Mouse (Mus musculus): Measurements from ENCODE around the gene Med25. TPM values are rescaled to one million over a fixed set of nuclear protein-coding genes. Genes with fewer than 3 reads are reported as not detected.
A peak's percentile ranks its signal among the peaks of the same experiment; 100 is the strongest.

The Med25 gene
- polyA plus RNA-seq, 1 experiment from 2014 or later, result 61.0 TPM

DNA sequence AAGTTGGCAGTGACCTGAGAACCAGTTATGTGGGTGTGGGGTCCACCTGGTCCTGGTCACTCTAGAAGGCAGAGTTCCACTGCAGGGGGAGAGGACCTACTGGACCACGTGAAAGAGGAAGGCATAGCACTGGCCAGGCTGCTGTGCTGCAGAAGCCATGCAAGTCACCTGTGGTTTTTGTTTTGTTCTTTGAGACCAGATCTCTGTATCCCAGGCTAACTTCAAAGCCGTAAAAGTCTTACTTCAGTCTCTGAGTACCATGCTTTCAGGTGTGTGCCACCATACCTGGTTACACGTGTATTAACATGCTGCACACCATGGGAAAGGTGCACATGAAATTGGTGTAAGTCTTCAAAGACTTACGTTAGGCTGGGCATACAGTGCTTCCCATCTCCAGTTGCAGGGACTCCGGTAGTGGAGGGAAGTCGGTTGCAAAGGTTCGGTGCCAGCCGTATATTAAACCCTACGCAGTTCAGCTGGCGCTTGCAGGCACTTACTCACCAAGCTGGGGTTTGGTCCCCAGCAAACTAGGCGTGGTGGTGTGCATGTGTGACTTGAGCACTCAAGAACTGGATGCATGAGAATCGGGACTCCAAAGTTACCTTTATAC is 40.8 kb downstream of the Med25 start:
- Histone ChIP-seq H3K9me3 (replicated peaks) (no peaks in the 10 kb centered on the region), H3K4me1 (peaks cover 73% of the 10 kb centered on the region), H3K27ac (peak overlapping the region; percentile 94), H3K9ac (peak overlapping the region; percentile 89), H3K4me2 (peak overlapping the region; percentile 95), H3K36me3 (peaks cover 27% of the 10 kb centered on the region), H3K27me3 (replicated peaks) (no peaks in the 10 kb centered on the region), H3K4me3 (peak overlapping the region; percentile 84; the same call in 1 of the 2 replicates)
- WGBS (ENCODE audit: insufficient replicate concordance), result 82% methylated on average over 12 of the region's 12 CpGs
- no peak for ATAC-seq

GRCm38 (mm10) chr7:44850789-44851624 is 41.5 kb downstream of the Med25 start:
- Histone ChIP-seq H3K27ac (peak overlapping the region; percentile 94), H3K9me3 (replicated peaks) (no peaks in the 10 kb centered on the region), H3K9ac (peak overlapping the region; percentile 89), H3K4me3 (peak overlapping the region; percentile 84), H3K4me2 (peak overlapping the region; percentile 95), H3K36me3 (peaks cover 34% of the 10 kb centered on the region), H3K27me3 (replicated peaks) (no peaks in the 10 kb centered on the region), H3K4me1 (peaks cover 65% of the 10 kb centered on the region)
- 57% methylated on average over 8 of the region's 8 CpGs for WGBS (ENCODE audit: insufficient replicate concordance)
- ATAC-seq, result no peak

GRCm38 (mm10) chr7:44850146-44850545 is 42.4 kb downstream of the Med25 start:
- H3K36me3 ChIP-seq, result peaks cover 42% of the 10 kb centered on the region
- WGBS (ENCODE audit: insufficient replicate concordance), result 0% methylated on average over 33 of the region's 33 CpGs
- H3K9ac ChIP-seq, result peak overlapping the region; percentile 89
- no peaks in the 10 kb centered on the region for H3K9me3 ChIP-seq (replicated peaks)
- H3K27me3 ChIP-seq (replicated peaks), result no peaks in the 10 kb centered on the region
- peak; percentile 52 for ATAC-seq
- H3K4me2 ChIP-seq, result peak overlapping the region; percentile 95
- H3K27ac ChIP-seq, result peak overlapping the region; percentile 94
- peaks cover 57% of the 10 kb centered on the region for H3K4me1 ChIP-seq
- H3K4me3 ChIP-seq, result peak overlapping the region; percentile 84

DNA sequence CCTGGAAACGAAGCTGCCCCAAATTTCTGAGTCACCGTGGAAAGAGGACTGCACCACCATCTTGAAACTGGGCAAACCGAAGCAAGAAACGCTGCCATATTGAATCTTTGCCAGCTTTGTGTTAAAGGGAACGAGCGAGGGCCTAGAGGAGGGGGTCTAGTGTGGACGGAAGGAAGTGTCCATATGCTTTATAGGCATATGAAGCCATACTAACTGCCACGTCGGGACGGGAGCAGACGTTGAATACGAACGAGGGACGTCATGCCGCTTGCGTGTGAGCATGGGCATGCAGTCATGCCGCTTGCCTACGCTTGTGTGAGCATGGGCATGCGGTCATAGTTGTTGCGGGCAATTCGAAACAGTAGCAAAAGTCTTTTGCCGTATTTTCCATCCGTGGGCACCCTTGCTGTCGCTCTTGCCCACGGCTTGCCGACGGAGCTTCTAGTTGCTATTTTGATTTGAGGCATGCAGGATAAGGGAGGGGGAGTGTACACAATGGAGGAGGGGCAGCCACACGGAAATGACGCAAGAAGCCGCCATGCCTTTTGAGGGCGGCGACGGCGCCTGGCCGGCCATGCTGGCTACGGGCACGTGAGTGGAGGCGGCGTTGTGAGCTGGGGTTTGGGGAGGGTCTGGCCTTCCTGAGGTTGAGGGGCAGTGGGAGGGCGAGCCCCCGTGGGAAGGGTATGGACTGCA is 42.9 kb downstream of the Med25 start:
- H3K4me1 ChIP-seq, result peaks cover 51% of the 10 kb centered on the region
- ATAC-seq, result peak; percentile 59
- peaks cover 48% of the 10 kb centered on the region for H3K36me3 ChIP-seq
- WGBS (ENCODE audit: insufficient replicate concordance), result under 1% methylated on average over 41 of the region's 41 CpGs
- peak overlapping the region; percentile 94 for H3K27ac ChIP-seq
- H3K9me3 ChIP-seq (replicated peaks), result no peaks in the 10 kb centered on the region
- H3K4me2 ChIP-seq, result peak overlapping the region; percentile 95
- H3K4me3 ChIP-seq, result peak overlapping the region; percentile 84
- no peaks in the 10 kb centered on the region for H3K27me3 ChIP-seq (replicated peaks)
- H3K9ac ChIP-seq, result peak overlapping the region; percentile 89

- WGBS (ENCODE audit: insufficient replicate concordance), result under 1% methylated on average over 54 of the region's 54 CpGs
- H3K36me3 ChIP-seq, result peaks cover 55% of the 10 kb centered on the region
- peak within 1 kb of the TSS; percentile 95 for H3K4me2 ChIP-seq
- no peaks in the 10 kb centered on the region for H3K9me3 ChIP-seq (replicated peaks)
- no peaks in the 10 kb centered on the region for H3K27me3 ChIP-seq (replicated peaks)
- peak within 1 kb of the TSS; percentile 89 for H3K9ac ChIP-seq
- peak within 1 kb of the TSS; percentile 94 for H3K27ac ChIP-seq
- peak; percentile 81 for ATAC-seq
- H3K4me3 ChIP-seq, result peak within 1 kb of the TSS; percentile 84
- H3K4me1 ChIP-seq, result peaks cover 50% of the 10 kb centered on the region
These were observed 43.7 kb downstream of the Med25 start, which contains the start of the genes Akt1s1 and Tbc1d17 for GRCm38 (mm10) chr7:44848561-44849415. Akt1s1 (plus strand) TSS chr7:44848991. Tbc1d17 (minus strand) TSS chr7:44849079.

GRCm38 (mm10) chr7:44847772-44848171 is 44.7 kb downstream of the Med25 start:
- ATAC-seq, result no peak
- Histone ChIP-seq H3K27me3 (replicated peaks) (no peaks in the 10 kb centered on the region), H3K9ac (peak overlapping the region; percentile 89), H3K9me3 (replicated peaks) (no peaks in the 10 kb centered on the region), H3K4me1 (peaks cover 50% of the 10 kb centered on the region), H3K4me2 (peak overlapping the region; percentile 95), H3K27ac (peak overlapping the region; percentile 94), H3K36me3 (peaks cover 60% of the 10 kb centered on the region), H3K4me3 (peak overlapping the region; percentile 84)
- WGBS (ENCODE audit: insufficient replicate concordance), result 67% methylated on average over 5 of the region's 5 CpGs

- Histone ChIP-seq H3K9me3 (replicated peaks) (no peaks in the 10 kb centered on the region), H3K9ac (peak overlapping the region; percentile 12; the same call in 1 of the 2 replicates), H3K4me2 (no peak overlapping the region), H3K36me3 (peaks cover 60% of the 10 kb centered on the region), H3K4me3 (no peak overlapping the region), H3K4me1 (peaks cover 44% of the 10 kb centered on the region), H3K27me3 (replicated peaks) (0 out of 2 replicates have a peak, but pooled peaks cover 3% of the 10 kb centered on the region), H3K27ac (no peak overlapping the region)
- ATAC-seq, result no peak
- 84% methylated on average over 7 of the region's 7 CpGs for WGBS (ENCODE audit: insufficient replicate concordance)
These were observed 45.7 kb downstream of the Med25 start for GRCm38 (mm10) chr7:44846804-44847203.

GRCm38 (mm10) chr7:44845006-44845405 is 47.5 kb downstream of the Med25 start:
- H3K27me3 ChIP-seq (replicated peaks), result peaks cover 18% of the 10 kb centered on the region
- H3K9ac ChIP-seq, result no peak overlapping the region
- H3K27ac ChIP-seq, result no peak overlapping the region
- H3K36me3 ChIP-seq, result peaks cover 68% of the 10 kb centered on the region
- no peak overlapping the region for H3K4me3 ChIP-seq
- no peak overlapping the region for H3K4me2 ChIP-seq
- H3K9me3 ChIP-seq (replicated peaks), result no peaks in the 10 kb centered on the region
- ATAC-seq, result no peak
- H3K4me1 ChIP-seq, result peaks cover 39% of the 10 kb centered on the region
- WGBS (ENCODE audit: insufficient replicate concordance), result 87% methylated on average over 10 of the region's 10 CpGs

DNA sequence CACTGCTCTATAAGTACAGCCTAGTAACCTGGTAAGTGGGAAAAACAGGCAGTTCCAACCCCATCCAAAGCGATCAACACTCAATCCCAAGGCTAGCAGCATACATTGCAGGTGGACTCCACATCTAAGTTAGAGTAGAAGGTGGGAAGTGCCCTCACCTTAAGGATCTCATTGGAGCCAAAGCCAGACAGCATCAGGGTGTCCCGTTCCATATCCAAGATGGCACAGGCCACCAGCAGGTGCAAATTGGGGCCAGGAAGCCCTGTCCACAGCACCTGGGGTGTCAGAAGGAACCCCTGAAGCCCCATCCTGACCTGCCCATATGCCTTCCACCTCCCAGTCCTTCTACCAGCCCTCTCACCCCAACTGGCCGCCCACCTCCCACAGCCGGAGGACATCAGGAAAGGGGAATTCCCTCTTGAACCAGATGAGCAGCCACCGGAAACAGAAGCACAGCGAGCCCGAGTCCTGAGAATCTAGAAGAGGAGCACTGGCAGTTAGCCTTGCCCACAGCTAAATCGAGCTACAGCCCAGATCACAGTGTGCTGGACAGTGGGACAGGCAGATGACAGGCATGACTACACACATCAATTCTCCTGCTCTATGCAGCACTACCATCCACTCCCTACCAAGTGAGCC is 50.6 kb downstream of the Med25 start:
- Histone ChIP-seq H3K9ac (no peak overlapping the region), H3K36me3 (peaks cover 67% of the 10 kb centered on the region), H3K9me3 (replicated peaks) (no peaks in the 10 kb centered on the region), H3K4me1 (peaks cover 42% of the 10 kb centered on the region), H3K4me3 (no peak overlapping the region), H3K27me3 (replicated peaks) (peaks cover 38% of the 10 kb centered on the region), H3K27ac (no peak overlapping the region), H3K4me2 (no peak overlapping the region)
- 80% methylated on average over 8 of the region's 8 CpGs for WGBS (ENCODE audit: insufficient replicate concordance)
- ATAC-seq, result no peak

GRCm38 (mm10) chr7:44840426-44840825 is 52.1 kb downstream of the Med25 start:
- Histone ChIP-seq H3K4me2 (peak overlapping the region; percentile 65; the same call in 1 of the 2 replicates), H3K27ac (no peak overlapping the region), H3K27me3 (replicated peaks) (peaks cover 38% of the 10 kb centered on the region), H3K4me1 (peaks cover 44% of the 10 kb centered on the region), H3K9me3 (replicated peaks) (no peaks in the 10 kb centered on the region), H3K9ac (no peak overlapping the region), H3K4me3 (no peak overlapping the region), H3K36me3 (peaks cover 52% of the 10 kb centered on the region)
- WGBS (ENCODE audit: insufficient replicate concordance), result 51% methylated on average over 14 of the region's 14 CpGs
- ATAC-seq, result no peak
